Mouse (Mus musculus) heart, adult 8-10 months (tissue): Measurements from ENCODE around the gene Vmn1r56. TPM values are rescaled to one million over a fixed set of nuclear protein-coding genes. Genes with fewer than 3 reads are reported as not detected.
"Not testable (repeated sequence)": the region's sequence is repeated elsewhere in the genome, so short reads cannot be mapped to it uniquely, and the experiment has no call there.

Experiments used
- DNase-seq: peaks from one replicate; pipeline ENCODE4 v3.0.0; 2022; ENCODE audit warnings: low spot score
- total RNA-seq, 4 experiments: library from RNA; stranded (reverse); gene quantifications; 2 replicates each; pipeline ENCODE4 v1.2.4; 2022

Gene Vmn1r56
- total RNA-seq: not detected

DNA sequence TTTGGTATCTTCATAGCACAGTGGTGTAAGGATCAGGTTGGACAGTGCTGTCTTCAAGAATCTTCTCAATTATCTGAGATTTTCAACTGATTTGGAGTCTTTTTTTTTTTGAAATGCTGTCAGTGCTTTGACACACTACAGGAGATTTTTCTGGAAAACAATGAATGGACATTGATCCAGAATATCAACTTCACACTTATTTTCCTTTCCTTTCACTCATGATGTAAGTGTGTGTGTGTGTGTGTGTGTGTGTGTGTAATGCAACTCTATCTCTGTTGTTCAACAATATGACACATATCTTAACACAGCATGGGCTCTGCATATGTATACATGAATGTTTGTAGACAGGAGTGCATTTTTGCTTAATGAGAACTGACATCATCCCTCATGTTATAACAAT is at the start of gene Vmn1r56:
TSS of gene Vmn1r56 (minus strand) at position 101 of the 400 bp plus-strand sequence.
- DNase-seq: not testable (repeated sequence)

- not testable (repeated sequence) for DNase-seq
Measured at GRCm38 (mm10) chr7:5218193-5218592, 21.6 kb upstream of the Vmn1r56 start, which contains the start of gene Vmn1r57. TSS of gene Vmn1r57 (plus strand) at chr7:5218493.

DNA sequence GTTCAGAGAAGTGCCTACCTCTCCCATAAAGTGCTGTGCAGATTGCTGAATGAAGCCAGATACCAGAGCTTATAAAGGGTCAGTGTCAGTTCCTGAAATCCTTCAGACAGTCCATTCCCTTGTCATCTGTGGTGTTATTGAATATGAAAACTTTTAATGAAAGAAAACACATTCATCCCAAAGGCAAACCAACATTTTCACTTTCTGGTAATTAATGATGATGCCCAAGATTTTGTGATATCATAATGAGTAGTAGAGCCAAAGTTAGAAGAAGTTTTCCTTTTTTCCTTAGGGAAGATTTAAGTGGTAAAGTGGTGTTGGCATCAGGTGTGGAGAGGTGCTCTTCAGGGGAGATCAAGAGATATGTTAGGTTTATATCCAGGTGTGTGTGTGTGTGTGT is 47.0 kb downstream of the Vmn1r56 start, which contains the start of gene Vmn1r55:
TSS of gene Vmn1r55 (minus strand) at position 101 of the 400 bp plus-strand sequence.
- not testable (repeated sequence) for DNase-seq

Other genes with a start within 250 kb of the Vmn1r56 start
- gene Sbk2, start 232.3 kb downstream of the Vmn1r56 start, total RNA-seq: 10 to 100 TPM; 27.3 to 40.6 (median 33.1) TPM
- gene Sbk3, start 225.6 kb downstream of the Vmn1r56 start, total RNA-seq: 10 to 100 TPM; 28.3 to 70.4 (median 46.3) TPM
- 10 to 100 TPM in 3 of 4 experiments, 1 to 10 TPM in 1; 9.7 to 19.8 (median 11.8) TPM for gene Zfp579, start 200.6 kb downstream of the Vmn1r56 start, total RNA-seq
- 10 to 100 TPM in 2 of 4 experiments, 1 to 10 TPM in 2; 7.2 to 12.1 (median 9.5) TPM for gene Zfp524, start 182.3 kb downstream of the Vmn1r56 start, total RNA-seq
- 10 to 100 TPM; 15.2 to 25.9 (median 17.5) TPM for gene Fiz1, start 182.1 kb downstream of the Vmn1r56 start, total RNA-seq
- not detected for gene Gm44973, start 181.3 kb downstream of the Vmn1r56 start, total RNA-seq
- gene Zfp865, start 176.4 kb downstream of the Vmn1r56 start, total RNA-seq: 10 to 100 TPM; 11.5 to 13.3 (median 12.8) TPM
- under 1 TPM in 1 of 4 experiments, not detected in 3; 0.22 TPM for gene Ccdc106, start 176.2 kb downstream of the Vmn1r56 start, total RNA-seq
- under 1 TPM in 1 of 4 experiments, not detected in 3; 0.37 TPM for gene 4632433K11Rik, start 162.6 kb downstream of the Vmn1r56 start, total RNA-seq
- gene Zfp784, start 158.3 kb downstream of the Vmn1r56 start, total RNA-seq: 1 to 10 TPM; 4.9 to 7.4 (median 6.0) TPM
- gene Zfp580, start 145.2 kb downstream of the Vmn1r56 start, total RNA-seq: 1 to 10 TPM; 3.2 to 4.4 (median 4.0) TPM
- 10 to 100 TPM; 61.7 to 69.8 (median 64.9) TPM for gene U2af2, start 134.6 kb downstream of the Vmn1r56 start, total RNA-seq
- gene Epn1, start 116.5 kb downstream of the Vmn1r56 start, total RNA-seq: 100 to 1,000 TPM; 164 to 192 (median 185) TPM
- not detected for gene Rfpl4, start 79.8 kb downstream of the Vmn1r56 start, total RNA-seq
- 1 to 10 TPM; 7.4 to 9.7 (median 8.9) TPM for gene Rasl2-9, start 70.8 kb downstream of the Vmn1r56 start, total RNA-seq
- gene Vmn1r55, start 47.1 kb downstream of the Vmn1r56 start, total RNA-seq: not detected
- not detected for gene Vmn1r57, start 21.7 kb upstream of the Vmn1r56 start, total RNA-seq
- gene Gm5065, start 153.8 kb upstream of the Vmn1r56 start, total RNA-seq: not detected
- not detected for gene Nlrp2, start 154.3 kb upstream of the Vmn1r56 start, total RNA-seq
- not detected for gene Vmn1r58, start 216.6 kb upstream of the Vmn1r56 start, total RNA-seq